Mouse (Mus musculus): ENCODE results near the gene Mad2l1bp. TPM values are rescaled to one million over a fixed set of nuclear protein-coding genes. Genes with fewer than 3 reads are reported as not detected.

The Mad2l1bp gene
- polyA plus RNA-seq, 1 experiment: 29.6 TPM

DNA sequence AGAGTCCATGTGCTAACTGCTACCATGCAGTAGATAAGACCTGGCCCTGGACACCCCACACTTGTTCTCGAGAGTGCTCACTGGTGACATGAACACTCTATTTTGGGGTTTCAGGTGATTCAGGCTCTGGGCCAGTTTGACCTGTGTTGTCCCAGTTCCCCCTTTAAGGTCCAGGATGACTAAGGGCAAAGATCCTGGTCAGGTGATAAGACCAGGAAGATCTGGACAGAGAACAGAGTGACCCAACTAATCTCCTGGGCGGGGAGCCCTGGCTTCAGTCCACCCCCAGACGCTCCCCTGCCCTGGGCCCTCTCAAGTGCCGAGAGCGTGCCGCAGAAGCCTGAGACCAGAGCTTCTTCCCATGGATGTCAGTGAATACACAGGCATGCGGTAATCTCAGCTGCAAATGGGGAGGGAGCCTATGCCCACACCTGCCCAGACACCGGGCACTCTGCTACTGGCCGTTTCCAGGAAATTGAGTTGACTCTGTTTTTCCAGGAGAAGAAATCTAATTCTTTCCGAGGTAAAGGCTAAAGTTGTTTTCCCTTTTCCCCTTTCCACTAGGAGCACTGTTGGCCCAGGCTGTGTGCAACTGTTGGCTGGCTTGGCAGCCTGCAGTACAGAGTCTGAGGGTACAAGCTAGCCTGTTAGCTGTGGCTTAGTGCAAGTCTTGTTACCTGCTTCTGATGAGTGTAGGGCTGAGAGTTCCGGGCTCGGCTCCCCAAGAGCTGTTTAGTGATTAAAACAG, 29.2 kb downstream of the Mad2l1bp start:
- Histone ChIP-seq H3K79me3 (ENCODE audit: low read depth) (peaks cover 1% of the 10 kb centered on the region), H3K27me3 (ENCODE audit: control insufficient read depth, insufficient read depth, insufficient read length) (no peaks in the 10 kb centered on the region), H3K36me3 (ENCODE audit: control insufficient read depth, insufficient read depth) (peaks cover 60% of the 10 kb centered on the region), H3K79me2 (ENCODE audit: control insufficient read depth, insufficient read depth) (peaks cover 13% of the 10 kb centered on the region), H3K4me3 (ENCODE audit: insufficient read depth, poor library complexity, severe bottlenecking) (no peak overlapping the region), H3ac (ENCODE audit: control insufficient read depth, insufficient read length, low read depth) (no peak overlapping the region)
- TF ChIP-seq USF1 (IDR thresholded peaks at IDR 0.05; ENCODE audit: low read depth) (no peak), MYOD1 (IDR thresholded peaks at IDR 0.05; ENCODE audit: control insufficient read depth, insufficient read length, low read depth) (no peak), CEBPB (IDR thresholded peaks at IDR 0.05; ENCODE audit: low read depth) (no peak), FOSL1 (IDR thresholded peaks at IDR 0.05; ENCODE audit: insufficient read depth, low read length, poor library complexity, severe bottlenecking) (no peak), MYOG (IDR thresholded peaks at IDR 0.05; ENCODE audit: control insufficient read depth, extremely low read depth, insufficient read length) (no peak), MAX (IDR thresholded peaks at IDR 0.05) (no peak), CTCF (IDR thresholded peaks at IDR 0.05; ENCODE audit: control insufficient read depth, insufficient read depth, insufficient read length) (no peak)

DNA sequence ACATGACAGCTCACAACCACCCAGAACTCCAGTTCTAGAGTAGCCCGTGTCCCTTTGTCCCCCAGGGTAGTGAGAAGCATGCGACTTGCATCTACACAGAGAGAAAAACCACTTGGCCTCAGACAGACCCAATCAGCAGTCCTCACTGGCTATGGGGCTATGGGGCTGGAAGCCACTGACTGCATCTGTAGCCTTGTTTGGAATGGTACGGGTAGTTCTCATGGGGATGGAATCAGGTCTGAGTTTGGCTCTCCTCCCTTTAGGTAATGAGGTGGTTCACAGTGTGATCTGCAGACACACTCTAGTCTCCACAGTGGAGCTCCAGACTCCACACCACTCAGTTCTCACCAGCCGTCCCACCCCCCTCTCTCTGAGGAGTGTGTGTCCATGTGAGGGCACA, 30.1 kb downstream of the Mad2l1bp start:
- peaks cover 13% of the 10 kb centered on the region for H3K79me2 ChIP-seq (ENCODE audit: control insufficient read depth, insufficient read depth)
- no peak for TF ChIP-seq MAX (IDR thresholded peaks at IDR 0.05)
- no peak for TF ChIP-seq MYOD1 (IDR thresholded peaks at IDR 0.05; ENCODE audit: control insufficient read depth, insufficient read length, low read depth)
- TF ChIP-seq CTCF (IDR thresholded peaks at IDR 0.05; ENCODE audit: control insufficient read depth, insufficient read depth, insufficient read length): no peak
- TF ChIP-seq MYOG (IDR thresholded peaks at IDR 0.05; ENCODE audit: control insufficient read depth, extremely low read depth, insufficient read length): no peak
- no peak for TF ChIP-seq FOSL1 (IDR thresholded peaks at IDR 0.05; ENCODE audit: insufficient read depth, low read length, poor library complexity, severe bottlenecking)
- TF ChIP-seq USF1 (IDR thresholded peaks at IDR 0.05; ENCODE audit: low read depth): no peak
- TF ChIP-seq CEBPB (IDR thresholded peaks at IDR 0.05; ENCODE audit: low read depth): no peak
- peaks cover 61% of the 10 kb centered on the region for H3K36me3 ChIP-seq (ENCODE audit: control insufficient read depth, insufficient read depth)

GRCm38 (mm10) chr17:46122791-46123190, 30.6 kb downstream of the Mad2l1bp start:
- Histone ChIP-seq H3K27me3 (ENCODE audit: control insufficient read depth, insufficient read depth, insufficient read length) (no peaks in the 10 kb centered on the region), H3K79me2 (ENCODE audit: control insufficient read depth, insufficient read depth) (peaks cover 13% of the 10 kb centered on the region), H3K79me3 (ENCODE audit: low read depth) (peaks cover 1% of the 10 kb centered on the region), H3ac (ENCODE audit: control insufficient read depth, insufficient read length, low read depth) (no peak overlapping the region), H3K36me3 (ENCODE audit: control insufficient read depth, insufficient read depth) (peaks cover 61% of the 10 kb centered on the region), H3K4me3 (ENCODE audit: insufficient read depth, poor library complexity, severe bottlenecking) (no peak overlapping the region)
- no peak for TF ChIP-seq CTCF (IDR thresholded peaks at IDR 0.05; ENCODE audit: control insufficient read depth, insufficient read depth, insufficient read length)
- no peak for TF ChIP-seq MYOG (IDR thresholded peaks at IDR 0.05; ENCODE audit: control insufficient read depth, extremely low read depth, insufficient read length)
- no peak for TF ChIP-seq MYOD1 (IDR thresholded peaks at IDR 0.05; ENCODE audit: control insufficient read depth, insufficient read length, low read depth)
- no peak for TF ChIP-seq USF1 (IDR thresholded peaks at IDR 0.05; ENCODE audit: low read depth)
- no peak for TF ChIP-seq MAX (IDR thresholded peaks at IDR 0.05)
- no peak for TF ChIP-seq FOSL1 (IDR thresholded peaks at IDR 0.05; ENCODE audit: insufficient read depth, low read length, poor library complexity, severe bottlenecking)
- no peak for TF ChIP-seq CEBPB (IDR thresholded peaks at IDR 0.05; ENCODE audit: low read depth)

More for the DNA sequence above, 30.1 kb downstream of the Mad2l1bp start:
- H3K4me3 ChIP-seq (ENCODE audit: insufficient read depth, poor library complexity, severe bottlenecking): no peak overlapping the region
- H3ac ChIP-seq (ENCODE audit: control insufficient read depth, insufficient read length, low read depth): no peak overlapping the region
- H3K27me3 ChIP-seq (ENCODE audit: control insufficient read depth, insufficient read depth, insufficient read length): no peaks in the 10 kb centered on the region
- H3K79me3 ChIP-seq (ENCODE audit: low read depth): peaks cover 1% of the 10 kb centered on the region

DNA sequence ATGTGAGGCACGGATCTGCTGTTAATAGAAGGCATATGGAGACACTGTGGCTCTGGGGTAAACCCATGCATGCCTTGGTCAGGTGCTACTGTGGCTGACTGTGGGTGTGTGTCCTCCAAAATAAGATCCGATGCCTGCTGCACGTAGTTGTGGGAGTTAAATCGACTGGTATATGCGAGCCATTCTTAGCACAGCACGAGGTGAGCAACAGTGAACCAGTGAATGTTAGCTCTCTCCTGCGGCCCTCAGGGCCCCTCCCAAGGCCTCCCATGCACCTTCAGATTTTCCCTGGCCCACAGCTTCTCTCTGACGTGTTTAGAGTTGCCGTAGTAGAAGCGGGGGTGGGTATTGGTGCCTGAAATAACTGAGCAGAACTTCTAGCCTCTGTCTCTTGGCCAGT, 33.7 kb downstream of the Mad2l1bp start:
- Histone ChIP-seq H3K79me3 (ENCODE audit: low read depth) (peaks cover 9% of the 10 kb centered on the region), H3K79me2 (ENCODE audit: control insufficient read depth, insufficient read depth) (peaks cover 42% of the 10 kb centered on the region), H3K4me3 (ENCODE audit: insufficient read depth, poor library complexity, severe bottlenecking) (no peak overlapping the region), H3K27me3 (ENCODE audit: control insufficient read depth, insufficient read depth, insufficient read length) (no peaks in the 10 kb centered on the region), H3ac (ENCODE audit: control insufficient read depth, insufficient read length, low read depth) (no peak overlapping the region), H3K36me3 (ENCODE audit: control insufficient read depth, insufficient read depth) (peaks cover 44% of the 10 kb centered on the region)
- TF ChIP-seq USF1 (IDR thresholded peaks at IDR 0.05; ENCODE audit: low read depth): no peak
- TF ChIP-seq CEBPB (IDR thresholded peaks at IDR 0.05; ENCODE audit: low read depth): no peak
- no peak for TF ChIP-seq MAX (IDR thresholded peaks at IDR 0.05)
- TF ChIP-seq FOSL1 (IDR thresholded peaks at IDR 0.05; ENCODE audit: insufficient read depth, low read length, poor library complexity, severe bottlenecking): no peak
- TF ChIP-seq MYOD1 (IDR thresholded peaks at IDR 0.05; ENCODE audit: control insufficient read depth, insufficient read length, low read depth): no peak
- no peak for TF ChIP-seq MYOG (IDR thresholded peaks at IDR 0.05; ENCODE audit: control insufficient read depth, extremely low read depth, insufficient read length)
- no peak for TF ChIP-seq CTCF (IDR thresholded peaks at IDR 0.05; ENCODE audit: control insufficient read depth, insufficient read depth, insufficient read length)

- H3ac ChIP-seq (ENCODE audit: control insufficient read depth, insufficient read length, low read depth): no peak overlapping the region
- peaks cover 39% of the 10 kb centered on the region for H3K36me3 ChIP-seq (ENCODE audit: control insufficient read depth, insufficient read depth)
- H3K79me3 ChIP-seq (ENCODE audit: low read depth): peaks cover 14% of the 10 kb centered on the region
- no peak overlapping the region for H3K4me3 ChIP-seq (ENCODE audit: insufficient read depth, poor library complexity, severe bottlenecking)
- TF ChIP-seq FOSL1 (IDR thresholded peaks at IDR 0.05; ENCODE audit: insufficient read depth, low read length, poor library complexity, severe bottlenecking) (no peak), CTCF (IDR thresholded peaks at IDR 0.05; ENCODE audit: control insufficient read depth, insufficient read depth, insufficient read length) (no peak), CEBPB (IDR thresholded peaks at IDR 0.05; ENCODE audit: low read depth) (no peak), MAX (IDR thresholded peaks at IDR 0.05) (no peak), MYOG (IDR thresholded peaks at IDR 0.05; ENCODE audit: control insufficient read depth, extremely low read depth, insufficient read length) (no peak), MYOD1 (IDR thresholded peaks at IDR 0.05; ENCODE audit: control insufficient read depth, insufficient read length, low read depth) (no peak), USF1 (IDR thresholded peaks at IDR 0.05; ENCODE audit: low read depth) (no peak)
- H3K79me2 ChIP-seq (ENCODE audit: control insufficient read depth, insufficient read depth): peaks cover 54% of the 10 kb centered on the region
- no peaks in the 10 kb centered on the region for H3K27me3 ChIP-seq (ENCODE audit: control insufficient read depth, insufficient read depth, insufficient read length)
Observed at GRCm38 (mm10) chr17:46118423-46118850, 34.9 kb downstream of the Mad2l1bp start.

All from C2C12 (cell line).